Mouse (Mus musculus) stomach, embryonic 14.5 days (tissue): Measurements from ENCODE around the gene Ppp2r5a. TPM values are rescaled to one million over a fixed set of nuclear protein-coding genes. Genes with fewer than 3 reads are reported as not detected.

Experiments used
- ATAC-seq: fragments of 200-750 bp; cut with Nextera tagmentation; 2 replicates; pipeline ENCODE4 v1.8.0; 2017; ENCODE audit warnings: low read depth, moderate TSS enrichment; ENCODE audit not compliant: insufficient number of reproducible peaks, insufficient read depth, low FRiP score
- H3K27ac ChIP-seq: fragments of 300-500 bp; sonication (generic); 2 replicates; pipeline ENCODE4 v1.5.1; 2014; ENCODE audit warnings: mild to moderate bottlenecking, low read length, moderate library complexity, mixed read lengths
- H3K27me3 ChIP-seq: fragments of 300-500 bp; sonication (generic); 2 replicates; pipeline ENCODE4 v1.6.1; 2014; ENCODE audit warnings: low read length, control low read depth, mixed read lengths; ENCODE audit not compliant: control insufficient read depth, insufficient read depth
- H3K36me3 ChIP-seq: fragments of 300-500 bp; sonication (generic); 2 replicates; pipeline ENCODE4 v1.6.1; 2014; ENCODE audit warnings: mild to moderate bottlenecking, control low read depth, low read length, moderate library complexity, mixed read lengths; ENCODE audit not compliant: control insufficient read depth, insufficient read depth
- H3K4me1 ChIP-seq: fragments of 300-500 bp; sonication (generic); 2 replicates; pipeline ENCODE4 v1.6.1; 2014; ENCODE audit warnings: low read length, control low read depth, mixed read lengths; ENCODE audit not compliant: control insufficient read depth, insufficient read depth
- H3K4me2 ChIP-seq: fragments of 300-500 bp; sonication (generic); replicated peaks from 2 replicates; pipeline ENCODE4 v1.6.1; 2014; ENCODE audit warnings: low read depth, low read length, control low read depth
- H3K4me3 ChIP-seq: fragments of 300-500 bp; sonication (generic); 2 replicates; pipeline ENCODE4 v1.5.1; 2014; ENCODE audit warnings: low read depth, low read length, control low read depth
- H3K9ac ChIP-seq: fragments of 300-500 bp; sonication (generic); replicated peaks from 2 replicates; pipeline ENCODE4 v1.6.1; 2014; ENCODE audit warnings: low read depth, mild to moderate bottlenecking, control low read depth, low read length, moderate library complexity, mixed read lengths
- H3K9me3 ChIP-seq: fragments of 300-500 bp; sonication (generic); 2 replicates; pipeline ENCODE4 v1.6.1; 2016; ENCODE audit warnings: low read depth, low read length, control low read depth; ENCODE audit not compliant: control insufficient read depth
- WGBS: fragments of 180-500 bp; shearing (Covaris S2); extraction: QIAGEN DNeasy Blood & Tissue Kit; methylation state at CpG from one replicate; pipeline ENCODE4 v1.1.7; 2014; 5-methylcytosine and 5-hydroxymethylcytosine counted together
- polyA plus RNA-seq: library from polyadenylated mRNA; unstranded; fragments of >200 nt; fragmentation: Nextera tagmentation; extraction: Ambion mirVana; gene quantifications from 2 replicates; pipeline ENCODE4 v1.2.1, GENCODE M21; 2014

The Ppp2r5a gene
- polyA plus RNA-seq, 1 experiment from 2014 or later: 22.5 TPM

GRCm38 (mm10) chr1:191396897-191397849 lies 5.9 kb downstream of the Ppp2r5a start:
- H3K4me1 ChIP-seq: peaks cover 9% of the 10 kb centered on the region; the same call in 1 of the 2 replicates
- peak; percentile 97 for ATAC-seq
- H3K9ac ChIP-seq: peak overlapping the region; percentile 76
- no peaks in the 10 kb centered on the region for H3K36me3 ChIP-seq
- peak overlapping the region; percentile 72 for H3K4me2 ChIP-seq
- no peaks in the 10 kb centered on the region for H3K9me3 ChIP-seq
- H3K4me3 ChIP-seq: peak overlapping the region; percentile 82
- H3K27me3 ChIP-seq: no peaks in the 10 kb centered on the region
- H3K27ac ChIP-seq: peak overlapping the region; percentile 97
- under 1% methylated on average over 79 of the region's 82 CpGs for WGBS

GRCm38 (mm10) chr1:191396446-191396845 lies 6.6 kb downstream of the Ppp2r5a start:
- Histone ChIP-seq H3K27ac (peak overlapping the region; percentile 97), H3K36me3 (no peaks in the 10 kb centered on the region), H3K4me2 (peak overlapping the region; percentile 72), H3K27me3 (no peaks in the 10 kb centered on the region), H3K9me3 (no peaks in the 10 kb centered on the region), H3K9ac (peak overlapping the region; percentile 76), H3K4me1 (peaks cover 9% of the 10 kb centered on the region; the same call in 1 of the 2 replicates), H3K4me3 (peak overlapping the region; percentile 82)
- WGBS: under 1% methylated on average over 62 of the region's 74 CpGs
- ATAC-seq: peak; percentile 30; the same call in 1 of the 2 replicates

GRCm38 (mm10) chr1:191395871-191396433 lies 7.1 kb downstream of the Ppp2r5a start:
- Histone ChIP-seq H3K4me2 (peak overlapping the region; percentile 72), H3K27me3 (no peaks in the 10 kb centered on the region), H3K36me3 (no peaks in the 10 kb centered on the region), H3K27ac (peak overlapping the region; percentile 97), H3K4me3 (peak overlapping the region; percentile 82), H3K9me3 (no peaks in the 10 kb centered on the region), H3K9ac (peak overlapping the region; percentile 76), H3K4me1 (peaks cover 9% of the 10 kb centered on the region; the same call in 1 of the 2 replicates)
- no peak for ATAC-seq
- 0% methylated on average over 41 of the region's 43 CpGs for WGBS

DNA sequence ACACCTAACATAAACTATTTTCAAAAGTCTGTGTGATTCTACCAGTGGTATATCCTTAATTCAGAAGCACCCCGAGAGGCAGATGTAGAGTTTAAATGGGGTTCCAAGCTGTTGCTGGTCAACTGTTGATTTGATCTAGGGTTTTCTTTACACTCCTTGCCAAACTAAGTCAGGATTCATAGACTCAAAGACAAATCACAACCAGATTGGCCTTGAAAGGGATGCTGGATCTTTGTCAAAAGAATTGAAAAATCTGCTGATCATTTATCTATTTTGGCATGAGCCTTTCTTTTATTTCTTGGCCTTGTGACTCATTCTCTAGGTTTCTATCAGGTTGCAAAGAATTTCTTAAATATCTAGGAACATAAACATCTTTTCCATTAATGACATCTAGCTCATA lies 7.9 kb downstream of the Ppp2r5a start:
- H3K9ac ChIP-seq: 0 out of 2 replicates have a peak overlapping the region, but pooled peaks have one; percentile 76
- no peaks in the 10 kb centered on the region for H3K27me3 ChIP-seq
- peaks cover 9% of the 10 kb centered on the region; the same call in 1 of the 2 replicates for H3K4me1 ChIP-seq
- 31% methylated on average over 1 of the region's 1 CpGs for WGBS
- H3K36me3 ChIP-seq: no peaks in the 10 kb centered on the region
- H3K27ac ChIP-seq: no peak overlapping the region
- no peak for ATAC-seq
- H3K4me3 ChIP-seq: peak overlapping the region; percentile 82
- no peaks in the 10 kb centered on the region for H3K9me3 ChIP-seq
- peak overlapping the region; percentile 72 for H3K4me2 ChIP-seq

DNA sequence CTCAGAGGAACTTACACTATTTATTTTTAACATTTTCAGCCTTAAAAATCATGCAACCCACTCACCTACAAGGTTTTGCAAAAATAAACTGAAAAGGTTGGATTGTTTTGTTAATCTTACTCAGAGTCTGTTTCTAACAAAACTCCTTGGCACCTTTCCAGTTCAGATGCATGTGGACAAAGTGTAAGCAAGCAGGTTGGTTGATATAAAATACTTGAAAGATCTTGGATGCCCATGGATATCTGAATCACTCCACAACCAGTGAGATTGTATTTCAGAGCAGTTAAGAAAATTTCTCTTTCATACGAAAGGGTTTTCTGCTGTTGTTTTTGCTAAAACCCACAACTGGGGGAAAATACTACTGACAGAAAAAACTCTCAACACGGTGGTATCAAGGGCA lies 8.9 kb downstream of the Ppp2r5a start:
- Histone ChIP-seq H3K4me1 (peaks cover 9% of the 10 kb centered on the region; the same call in 1 of the 2 replicates), H3K4me3 (no peak overlapping the region), H3K9ac (no peak overlapping the region), H3K36me3 (no peaks in the 10 kb centered on the region), H3K27ac (no peak overlapping the region), H3K27me3 (no peaks in the 10 kb centered on the region), H3K9me3 (no peaks in the 10 kb centered on the region), H3K4me2 (peak overlapping the region; percentile 72)
- no peak for ATAC-seq
- 54% methylated on average over 2 of the region's 2 CpGs for WGBS

- Histone ChIP-seq H3K27ac (no peak overlapping the region), H3K4me1 (peaks cover 9% of the 10 kb centered on the region; the same call in 1 of the 2 replicates), H3K4me3 (no peak overlapping the region), H3K36me3 (no peaks in the 10 kb centered on the region), H3K9me3 (no peaks in the 10 kb centered on the region), H3K4me2 (no peak overlapping the region), H3K27me3 (no peaks in the 10 kb centered on the region), H3K9ac (no peak overlapping the region)
- 78% methylated on average over 3 of the region's 3 CpGs for WGBS
- no peak for ATAC-seq
These were observed 9.5 kb downstream of the Ppp2r5a start for GRCm38 (mm10) chr1:191393536-191393935.

DNA sequence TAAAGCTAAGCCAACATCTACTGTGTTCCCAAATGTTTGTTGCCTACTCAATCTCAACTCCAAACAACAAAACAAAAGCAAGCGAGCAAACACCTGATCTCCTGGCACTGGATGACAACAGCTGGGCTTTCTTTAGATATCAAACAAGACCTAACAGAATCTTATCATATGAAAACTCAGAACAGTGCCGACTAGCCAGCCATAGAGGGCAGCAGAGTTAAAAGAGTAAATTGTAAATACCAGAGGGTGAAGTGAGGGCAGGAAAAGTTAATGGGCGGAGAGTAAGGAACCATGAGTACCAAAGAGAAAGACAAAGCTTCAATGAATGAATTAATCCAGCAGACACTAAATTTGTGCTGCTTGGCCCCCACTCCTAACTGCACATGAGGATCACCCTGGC lies 11.8 kb downstream of the Ppp2r5a start:
- H3K27me3 ChIP-seq: no peaks in the 10 kb centered on the region
- no peak overlapping the region for H3K27ac ChIP-seq
- WGBS: 14% methylated on average over 3 of the region's 3 CpGs
- no peak overlapping the region for H3K4me3 ChIP-seq
- H3K4me1 ChIP-seq: peaks cover 9% of the 10 kb centered on the region; the same call in 1 of the 2 replicates
- H3K36me3 ChIP-seq: no peaks in the 10 kb centered on the region
- no peak overlapping the region for H3K4me2 ChIP-seq
- H3K9me3 ChIP-seq: no peaks in the 10 kb centered on the region
- no peak for ATAC-seq
- H3K9ac ChIP-seq: no peak overlapping the region

DNA sequence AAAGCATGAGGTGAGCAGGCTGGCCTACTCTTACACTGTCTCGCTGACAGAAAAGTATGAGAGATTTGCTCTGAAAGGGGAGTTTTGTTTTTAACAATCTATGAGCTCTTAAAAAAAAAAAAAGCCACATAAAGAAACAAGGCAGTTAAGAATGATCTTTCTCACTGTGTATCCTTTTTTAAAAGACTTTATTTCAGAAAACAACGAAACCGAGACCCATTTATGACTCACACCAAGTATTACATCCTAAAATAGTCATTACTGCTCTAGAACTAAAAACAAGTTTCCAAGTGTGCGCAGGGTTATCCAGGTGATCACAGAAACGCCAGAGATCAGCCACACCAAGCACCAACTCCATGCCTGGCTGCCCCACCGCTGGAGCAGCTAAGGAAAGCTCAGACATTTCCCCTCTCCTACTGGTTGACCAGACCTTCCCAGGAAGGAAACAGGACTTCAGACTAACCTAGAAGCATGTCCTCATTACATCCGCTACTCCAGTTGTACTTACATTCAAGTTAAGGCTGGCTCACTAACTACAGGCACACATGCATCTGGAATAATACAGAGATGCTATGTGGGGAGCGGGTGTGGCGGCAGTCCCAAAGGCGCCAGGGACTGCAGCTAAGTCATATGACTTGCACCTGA lies 18.2 kb downstream of the Ppp2r5a start:
- no peak overlapping the region for H3K9ac ChIP-seq
- H3K4me2 ChIP-seq: no peak overlapping the region
- H3K4me3 ChIP-seq: no peak overlapping the region
- ATAC-seq: no peak
- no peaks in the 10 kb centered on the region for H3K4me1 ChIP-seq
- H3K36me3 ChIP-seq: no peaks in the 10 kb centered on the region
- 95% methylated on average over 10 of the region's 10 CpGs for WGBS
- H3K27me3 ChIP-seq: no peaks in the 10 kb centered on the region
- no peaks in the 10 kb centered on the region for H3K9me3 ChIP-seq
- no peak overlapping the region for H3K27ac ChIP-seq
